Mouse (Mus musculus) olfactory bulb, adult 2 months (tissue): ENCODE results near the gene Egr2.

Experiments used
- CTCF ChIP-seq: fragments of 200-500 bp; IDR thresholded peaks from 2 replicates; pipeline ENCODE4 v1.5.1; 2012; ENCODE audit warnings: low read depth, mild to moderate bottlenecking, low read length, moderate library complexity; ENCODE audit not compliant: insufficient read depth
- POLR2A ChIP-seq: fragments of 200-500 bp; IDR thresholded peaks from 2 replicates; pipeline ENCODE4 v1.6.1; 2012; ENCODE audit warnings: mild to moderate bottlenecking, low read depth, low read length, moderate library complexity; ENCODE audit not compliant: insufficient read depth

DNA sequence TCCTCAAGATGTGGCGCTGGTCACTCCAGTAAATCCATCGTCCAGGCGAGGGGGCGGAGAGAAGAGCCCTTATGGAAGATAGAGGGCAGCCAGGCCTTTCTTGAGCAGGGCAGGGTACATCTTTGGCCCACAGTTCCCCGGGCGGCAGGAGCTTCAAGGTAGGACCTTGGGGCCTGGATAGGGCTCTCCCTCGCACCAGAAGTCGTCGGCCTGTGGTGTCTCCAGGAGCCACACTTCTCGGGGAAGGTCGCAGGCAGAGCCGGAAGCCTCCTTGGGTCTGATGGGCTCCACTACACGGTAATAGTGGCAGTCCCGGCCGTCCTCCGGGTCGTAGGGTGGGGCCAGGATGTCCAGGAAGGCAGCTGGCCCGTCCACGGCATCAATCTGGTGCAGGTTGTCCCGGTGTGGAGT is 12.6 kb downstream of the Egr2 start:
- TF ChIP-seq POLR2A (no peak), CTCF (no peak)
